Mouse (Mus musculus) layer of hippocampus, adult 2 months (tissue): ENCODE data around the gene Btbd7. TPM values are rescaled to one million over a fixed set of nuclear protein-coding genes. Genes with fewer than 3 reads are reported as not detected.
A peak's percentile ranks its signal among the peaks of the same experiment; 100 is the strongest.

Experiments
- DNase-seq, 2 experiments: peaks; one replicate each; pipeline ENCODE4 v3.0.0; 2022; ENCODE audit warnings: low spot score in 2 of 2
- H3K27ac ChIP-seq: fragments of 200-600 bp; 2 replicates; pipeline ENCODE4 v1.8.1; 2022
- H3K4me3 ChIP-seq: fragments of 200-600 bp; 2 replicates; pipeline ENCODE4 v1.8.1; 2022; ENCODE audit warnings: mild to moderate bottlenecking
- CTCF ChIP-seq: fragments of 200-600 bp; conservative IDR thresholded peaks from 2 replicates; pipeline ENCODE4 v1.8.1; 2022; ENCODE audit warnings: antibody characterized with exemption, mild to moderate bottlenecking, moderate library complexity
- total RNA-seq, 2 experiments: library from RNA; stranded (reverse); gene quantifications; 2 replicates each; pipeline ENCODE4 v1.2.3; 2021

The Btbd7 gene
- total RNA-seq, 2 experiments from 2014 or later: 17.8 to 19.2 TPM

GRCm38 (mm10) chr12:102832746-102833300 lies 45.4 kb downstream of the Btbd7 start:
- Histone ChIP-seq H3K27ac (no peak overlapping the region), H3K4me3 (no peak overlapping the region)
- no peak for DNase-seq
- TF ChIP-seq CTCF: no peak

GRCm38 (mm10) chr12:102831888-102832287 lies 46.4 kb downstream of the Btbd7 start:
- H3K4me3 ChIP-seq: no peak overlapping the region
- DNase-seq: no peak
- no peak for TF ChIP-seq CTCF
- peak overlapping the region; percentile 8; the same call in 1 of the 2 replicates for H3K27ac ChIP-seq

- H3K27ac ChIP-seq: no peak overlapping the region
- no peak overlapping the region for H3K4me3 ChIP-seq
- no peak for DNase-seq
- TF ChIP-seq CTCF: no peak
Measured at GRCm38 (mm10) chr12:102827119-102827518, 51.2 kb downstream of the Btbd7 start.

DNA sequence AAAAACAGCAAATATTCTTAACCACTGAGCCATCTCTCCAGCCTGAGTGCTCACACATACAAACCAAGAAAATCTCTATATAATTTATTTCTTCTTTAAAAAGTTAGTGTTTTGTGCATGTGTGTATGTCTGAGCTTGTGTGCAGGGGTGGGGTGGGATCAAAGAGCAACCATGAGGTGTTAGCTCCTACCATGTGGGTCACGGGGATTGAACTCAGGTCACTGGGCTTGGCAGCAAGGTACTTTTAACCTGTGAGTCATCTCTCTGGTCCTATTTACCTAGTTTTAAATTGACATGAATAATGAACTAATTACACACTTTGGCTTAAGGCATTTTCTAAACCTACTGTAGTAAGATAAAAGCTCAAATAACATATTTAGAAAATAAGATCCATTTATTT lies 51.9 kb downstream of the Btbd7 start:
- Histone ChIP-seq H3K27ac (no peak overlapping the region), H3K4me3 (no peak overlapping the region)
- DNase-seq: no peak
- no peak for TF ChIP-seq CTCF

GRCm38 (mm10) chr12:102814858-102815257 lies 63.4 kb downstream of the Btbd7 start:
- DNase-seq: no peak
- no peak overlapping the region for H3K27ac ChIP-seq
- no peak for TF ChIP-seq CTCF
- no peak overlapping the region for H3K4me3 ChIP-seq

DNA sequence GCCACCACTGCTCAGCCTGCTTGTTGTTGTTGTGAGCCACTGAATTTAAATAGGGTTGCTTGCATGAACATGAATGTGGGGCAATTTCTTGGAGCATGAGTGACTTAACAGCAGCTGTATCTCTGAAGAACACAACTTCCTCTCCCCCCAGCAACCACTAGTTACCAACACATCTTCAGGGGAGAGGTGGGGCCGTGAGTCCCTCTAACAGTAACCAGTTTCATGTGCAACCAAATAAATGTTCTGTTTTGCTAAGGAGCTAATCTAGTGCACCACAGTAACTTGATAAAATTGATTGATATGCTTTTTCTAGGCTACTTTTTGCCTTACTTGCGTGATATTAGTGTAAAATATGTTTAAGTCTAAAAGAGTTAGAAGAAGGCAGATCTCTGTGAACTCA lies 78.7 kb downstream of the Btbd7 start:
- H3K27ac ChIP-seq: no peak overlapping the region
- H3K4me3 ChIP-seq: no peak overlapping the region
- DNase-seq: no peak
- no peak for TF ChIP-seq CTCF

GRCm38 (mm10) chr12:102787927-102788326 lies 90.3 kb downstream of the Btbd7 start:
- DNase-seq: no peak
- no peak for TF ChIP-seq CTCF
- H3K4me3 ChIP-seq: no peak overlapping the region
- no peak overlapping the region for H3K27ac ChIP-seq

GRCm38 (mm10) chr12:102785593-102785985 lies 92.7 kb downstream of the Btbd7 start:
- peak overlapping the region; percentile 65; the same call in 1 of the 2 replicates for H3K27ac ChIP-seq
- peak; percentile 37 to 59 for DNase-seq
- TF ChIP-seq CTCF: no peak
- H3K4me3 ChIP-seq: no peak overlapping the region

DNA sequence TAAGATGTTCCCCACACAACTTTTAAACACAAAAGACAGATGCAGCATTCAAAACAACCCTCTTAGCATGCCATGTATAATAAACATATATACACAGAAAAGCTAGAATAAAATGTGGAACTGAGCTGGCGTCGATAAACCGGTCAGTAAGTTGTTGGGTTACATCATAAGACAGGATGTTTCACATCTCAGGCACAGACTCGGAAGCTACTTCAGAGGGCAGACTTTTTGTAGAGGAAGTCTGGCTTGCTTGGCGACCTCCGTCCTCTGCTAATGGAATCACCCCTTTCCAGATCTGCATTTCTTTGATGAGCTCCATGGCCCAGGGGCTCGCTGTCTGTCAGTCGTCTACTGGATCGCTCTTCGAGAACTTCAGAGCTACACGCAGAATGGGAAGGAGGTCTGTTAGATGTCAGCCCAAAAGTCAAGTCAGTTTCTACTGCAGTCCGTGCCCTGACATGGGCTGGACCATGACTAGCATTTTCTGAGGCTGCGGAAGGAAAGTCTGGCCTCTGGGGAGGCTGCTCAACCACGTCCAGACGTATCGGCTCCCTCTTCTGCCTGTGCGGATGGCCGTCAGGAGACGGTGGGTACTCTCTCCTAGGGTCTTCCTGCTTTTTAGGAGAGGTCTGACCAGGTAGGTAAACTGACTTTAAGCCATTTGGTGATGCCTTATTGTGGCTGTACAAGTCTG lies 93.2 kb downstream of the Btbd7 start:
- TF ChIP-seq CTCF: no peak
- Histone ChIP-seq H3K27ac (peak overlapping the region; percentile 65; the same call in 1 of the 2 replicates), H3K4me3 (no peak overlapping the region)
- DNase-seq: no peak

GRCm38 (mm10) chr12:102782841-102783240 lies 95.4 kb downstream of the Btbd7 start:
- no peak overlapping the region for H3K4me3 ChIP-seq
- DNase-seq: no peak
- TF ChIP-seq CTCF: no peak
- H3K27ac ChIP-seq: no peak overlapping the region

DNA sequence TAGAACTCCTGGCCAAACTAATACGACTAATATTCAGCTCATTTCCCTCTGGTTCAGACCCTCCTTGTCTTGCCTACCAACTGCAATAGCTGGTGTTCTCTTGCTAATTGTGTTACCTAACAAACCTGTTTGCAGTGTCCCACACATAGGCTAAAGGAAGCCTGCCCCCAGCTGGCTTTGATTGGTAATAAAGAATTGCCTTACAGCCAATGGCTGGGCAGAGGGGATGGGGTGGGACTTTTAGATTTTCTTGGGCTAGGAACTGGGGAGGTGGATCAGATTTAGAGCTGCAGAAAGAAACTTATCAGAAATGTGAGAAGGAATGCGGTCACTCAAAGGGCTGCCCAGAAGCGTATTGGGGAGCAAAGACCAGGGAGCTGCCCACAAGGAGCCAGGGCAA lies 98.8 kb downstream of the Btbd7 start:
- TF ChIP-seq CTCF: peak; percentile 53
- no peak for DNase-seq
- Histone ChIP-seq H3K4me3 (no peak overlapping the region), H3K27ac (no peak overlapping the region)

DNA sequence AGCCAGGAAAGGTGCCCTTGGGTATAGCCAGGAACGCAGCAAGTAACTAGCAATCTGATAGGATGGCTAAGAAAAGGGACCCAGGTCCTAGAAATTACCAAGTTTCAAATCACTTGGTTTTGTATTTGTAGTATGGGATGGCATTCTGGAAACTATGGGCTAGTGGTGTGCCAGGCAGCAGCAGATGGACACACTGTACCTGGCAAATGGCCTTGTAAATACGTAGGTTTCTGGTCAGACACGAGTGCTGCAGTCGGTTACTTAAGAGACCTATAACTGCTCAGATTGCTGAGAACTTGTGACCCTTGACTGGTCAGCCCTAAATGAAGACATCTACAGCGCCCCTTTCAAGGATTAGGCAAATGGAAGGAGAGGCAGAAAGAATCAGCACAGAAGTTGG lies 100.1 kb downstream of the Btbd7 start:
- Histone ChIP-seq H3K27ac (no peak overlapping the region), H3K4me3 (no peak overlapping the region)
- DNase-seq: no peak
- no peak for TF ChIP-seq CTCF

- no peak for TF ChIP-seq CTCF
- DNase-seq: no peak
Measured at GRCm38 (mm10) chr12:102776035-102776434, 102.2 kb downstream of the Btbd7 start.

DNA sequence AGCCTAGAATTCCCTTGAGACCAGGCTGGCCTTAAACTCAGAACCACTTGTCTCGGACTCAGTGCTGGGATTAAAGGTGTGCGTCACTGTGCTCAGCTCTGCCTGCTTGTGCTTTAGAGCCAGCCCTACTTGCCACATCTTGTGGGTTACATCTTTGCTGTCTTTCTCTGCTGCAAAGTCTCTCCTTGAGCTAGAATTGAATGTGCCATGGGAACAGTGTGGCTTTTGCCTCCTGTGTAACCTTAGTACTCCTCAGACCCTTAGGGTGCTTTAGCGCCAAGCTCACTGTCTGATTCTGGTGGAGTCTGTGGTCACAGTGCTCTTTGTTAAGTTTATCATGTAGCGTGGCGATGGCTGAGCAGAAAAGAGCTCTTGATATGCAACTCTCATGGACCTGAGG lies 105.6 kb downstream of the Btbd7 start:
- no peak for TF ChIP-seq CTCF
- Histone ChIP-seq H3K4me3 (no peak overlapping the region), H3K27ac (no peak overlapping the region)
- no peak for DNase-seq

More at GRCm38 (mm10) chr12:102776035-102776434, 102.2 kb downstream of the Btbd7 start:
- no peak overlapping the region for H3K4me3 ChIP-seq
- no peak overlapping the region for H3K27ac ChIP-seq
